Mouse (Mus musculus) right cerebral cortex, postnatal 14 days (tissue): ENCODE results near the gene Mdp1.

ENCODE experiments used
- DNase-seq: peaks from one replicate; pipeline ENCODE4 v3.0.0; 2022

Mdp1 gene

GRCm38 (mm10) chr14:55659960-55660573 is at the start of gene Mdp1:
Gene Mdp1 (minus strand): TSS chr14:55660508.
- peak; percentile 81 for DNase-seq

- DNase-seq: no peak
Measured at GRCm38 (mm10) chr14:55709509-55709908, 49.2 kb upstream of the Mdp1 start.

DNA sequence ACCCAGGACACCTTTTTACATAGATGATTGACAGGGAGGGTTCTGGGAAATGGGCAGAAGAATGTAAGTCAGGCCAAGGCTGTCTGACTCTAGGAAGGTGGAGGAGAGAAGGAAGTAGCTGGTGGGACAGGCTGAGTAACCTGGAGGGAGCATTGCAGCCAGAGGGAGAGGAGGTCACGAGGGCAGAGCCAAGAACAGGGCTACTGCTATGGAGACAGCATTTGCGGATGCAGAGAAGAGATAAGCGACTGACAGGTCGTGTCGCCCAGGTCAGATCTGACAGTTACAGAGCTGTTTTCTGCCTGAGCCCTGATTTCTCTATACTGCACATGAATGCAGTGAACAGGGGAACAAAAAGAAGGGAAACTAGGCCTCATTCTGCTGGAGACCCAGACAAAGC is 47.1 kb upstream of the Mdp1 start:
- no peak for DNase-seq

DNA sequence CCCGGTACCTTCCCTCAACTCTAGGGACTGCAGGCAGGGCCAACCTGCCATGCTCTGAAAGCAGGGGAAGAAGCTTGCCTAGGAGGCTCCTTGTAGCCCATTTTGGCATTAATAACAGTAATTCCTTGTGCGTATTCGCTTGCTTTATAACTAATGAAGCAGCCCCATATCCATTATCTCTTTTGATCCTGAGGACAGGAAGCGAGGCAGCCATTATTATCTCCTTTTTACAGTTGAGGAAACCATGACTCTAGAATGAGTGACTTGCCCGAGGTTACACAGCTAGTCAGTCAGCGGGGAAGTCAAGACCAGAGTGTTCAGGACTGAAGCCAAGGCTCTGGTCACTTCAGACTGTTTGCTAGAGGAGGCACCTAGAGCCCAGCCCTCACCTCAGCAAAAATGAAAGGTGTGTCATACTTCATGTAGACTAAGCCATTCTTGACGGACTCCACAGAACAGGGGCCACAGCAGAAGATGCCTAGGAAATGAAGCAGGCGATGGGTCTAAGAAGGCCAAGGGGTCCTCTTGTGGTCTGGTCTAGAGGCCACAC is 45.8 kb upstream of the Mdp1 start:
- no peak for DNase-seq

GRCm38 (mm10) chr14:55702761-55703160 is 42.5 kb upstream of the Mdp1 start:
- DNase-seq: no peak

DNA sequence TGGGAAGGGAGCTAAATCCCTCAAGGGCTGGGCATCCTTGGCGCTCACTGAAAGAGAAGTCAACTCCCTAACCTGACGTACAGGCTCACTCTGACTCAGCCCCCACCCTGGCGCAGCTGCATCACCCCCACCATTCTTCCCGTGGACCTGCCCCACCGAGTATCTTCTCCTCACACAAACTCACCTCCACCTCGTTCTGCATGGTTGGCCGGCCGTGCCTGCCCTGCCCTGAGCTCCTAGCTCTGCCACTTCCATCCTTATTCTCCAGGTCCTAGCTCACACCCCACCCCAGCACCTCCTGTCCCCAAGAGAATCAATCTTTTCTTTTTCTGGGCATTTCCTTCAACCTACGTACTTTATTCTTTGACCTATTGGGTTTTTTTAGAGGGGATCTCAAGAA is 40.8 kb upstream of the Mdp1 start:
- no peak for DNase-seq

DNA sequence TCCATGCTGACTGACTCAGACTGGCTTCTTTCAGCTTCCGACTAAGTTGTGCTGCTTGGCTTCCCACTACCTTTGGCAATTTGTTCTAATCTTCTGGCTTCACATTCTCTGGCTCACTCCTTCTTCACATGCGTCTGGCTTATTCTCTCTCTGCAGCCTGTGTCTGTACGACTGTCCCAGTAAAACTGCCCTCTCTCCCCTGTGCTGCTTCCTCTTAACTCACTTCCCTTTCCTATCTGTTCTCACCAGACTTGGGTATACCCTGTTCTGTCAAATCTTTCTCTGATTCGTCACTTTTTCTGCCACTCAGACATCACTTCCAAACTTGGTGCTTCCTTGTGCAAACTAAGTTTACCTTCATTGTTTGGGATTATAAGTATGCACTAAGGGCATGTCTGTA is 36.9 kb upstream of the Mdp1 start:
- DNase-seq: no peak

GRCm38 (mm10) chr14:55689433-55689832 is 29.1 kb upstream of the Mdp1 start:
- no peak for DNase-seq

- no peak for DNase-seq
Measured at GRCm38 (mm10) chr14:55682118-55682493, 21.8 kb upstream of the Mdp1 start.

DNA sequence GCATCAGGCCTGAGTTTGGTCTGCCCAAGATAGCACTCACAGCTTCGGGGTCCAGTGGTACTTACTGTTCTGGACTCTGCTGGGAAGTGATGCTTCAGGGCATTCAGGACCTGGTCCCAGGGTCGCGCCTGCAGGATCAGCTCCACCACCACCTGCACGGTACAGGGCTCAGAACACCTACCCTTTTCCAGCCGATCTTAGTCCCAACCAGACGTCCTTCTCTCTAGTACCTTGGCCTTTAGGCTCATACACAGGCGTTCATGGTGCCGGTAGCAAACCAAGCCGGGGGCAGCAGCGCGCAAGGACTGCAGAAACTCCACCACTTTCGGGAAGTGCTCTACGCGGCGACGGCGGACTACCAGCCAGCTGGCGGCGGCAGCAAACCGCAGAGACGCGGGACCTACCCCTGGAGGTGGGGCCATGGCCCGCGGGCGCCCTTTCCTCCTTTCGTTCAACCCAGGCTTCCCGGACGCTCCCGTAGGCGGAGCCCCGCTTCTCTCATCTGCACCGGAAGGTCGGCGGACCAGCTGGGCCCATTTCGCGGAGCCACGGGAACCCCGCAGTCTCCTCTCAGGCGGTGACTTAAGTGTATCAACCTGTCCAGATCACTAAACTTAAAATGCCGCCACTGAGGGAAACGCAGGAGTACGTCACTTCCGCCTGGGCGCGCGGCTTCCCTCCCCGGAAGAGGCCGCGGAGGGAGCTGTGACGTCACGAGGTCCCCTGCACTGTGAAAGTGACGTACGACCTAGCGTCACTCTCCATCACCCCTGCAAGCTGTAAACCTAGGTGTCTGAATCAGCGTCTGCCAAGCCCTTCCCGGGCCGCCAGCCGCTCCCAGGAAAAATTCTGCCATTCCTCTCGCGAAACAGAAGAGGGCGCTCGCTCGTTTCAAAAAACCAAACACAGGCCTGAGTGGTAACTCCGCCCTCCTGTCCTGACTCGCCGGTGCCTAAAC is 21.1 kb upstream of the Mdp1 start, which contains the start of gene Tinf2:
Gene Tinf2, minus strand, starts transcription at position 661 of the 958 bp plus-strand sequence.
- peak; percentile 95 for DNase-seq

GRCm38 (mm10) chr14:55677615-55678014 is 17.3 kb upstream of the Mdp1 start:
- DNase-seq: no peak

- no peak for DNase-seq
Measured at GRCm38 (mm10) chr14:55672741-55673060, 12.4 kb upstream of the Mdp1 start.

GRCm38 (mm10) chr14:55671833-55672740 is 11.8 kb upstream of the Mdp1 start, which contains the start of the genes Gmpr2 and Nedd8:
Gene Gmpr2 (plus strand): TSS chr14:55671941.
Gene Nedd8 (minus strand): TSS chr14:55672124.
- peak; percentile 84 for DNase-seq

DNA sequence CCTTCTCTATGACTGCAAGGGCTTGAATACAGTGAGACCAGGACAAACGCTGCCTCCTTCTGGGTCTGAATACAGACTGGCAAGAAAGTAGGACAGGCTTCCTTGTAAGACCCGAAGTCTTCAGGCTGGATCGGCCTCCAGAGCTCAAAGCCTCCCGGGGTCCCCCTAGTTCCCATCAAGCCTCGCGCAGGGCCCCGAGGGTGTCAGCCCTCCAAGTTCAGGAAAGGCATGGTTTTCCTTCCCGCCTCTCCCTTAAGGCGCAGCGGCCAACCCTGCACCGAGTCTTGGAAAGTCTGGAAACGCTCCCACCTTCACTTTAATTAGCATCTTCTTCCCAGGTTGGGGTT is 11.2 kb upstream of the Mdp1 start:
- DNase-seq: no peak

- DNase-seq: no peak
Measured at GRCm38 (mm10) chr14:55660636-55661035, 328 bp upstream of the Mdp1 start.

- no peak for DNase-seq
Measured at GRCm38 (mm10) chr14:55658011-55658410, 2.3 kb downstream of the Mdp1 start.

DNA sequence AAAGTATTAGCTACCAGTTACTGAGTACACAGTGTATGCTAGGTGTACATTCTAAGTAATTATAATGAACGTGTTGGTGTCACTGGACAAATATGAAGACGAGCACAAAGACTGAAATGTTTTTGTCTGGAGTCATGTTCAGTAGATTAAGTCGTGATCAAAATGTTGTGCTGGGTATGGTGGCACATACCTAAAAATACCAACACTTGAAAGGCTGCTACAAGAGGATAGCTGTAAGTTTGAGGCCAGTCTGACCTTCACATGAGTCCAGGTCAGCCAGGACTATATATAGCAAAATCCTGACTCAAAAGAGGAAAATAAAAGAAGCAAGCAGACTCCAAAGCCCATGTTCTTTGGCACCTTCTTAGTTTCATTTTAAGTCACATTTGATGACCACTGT is 3.4 kb downstream of the Mdp1 start:
- DNase-seq: no peak

DNA sequence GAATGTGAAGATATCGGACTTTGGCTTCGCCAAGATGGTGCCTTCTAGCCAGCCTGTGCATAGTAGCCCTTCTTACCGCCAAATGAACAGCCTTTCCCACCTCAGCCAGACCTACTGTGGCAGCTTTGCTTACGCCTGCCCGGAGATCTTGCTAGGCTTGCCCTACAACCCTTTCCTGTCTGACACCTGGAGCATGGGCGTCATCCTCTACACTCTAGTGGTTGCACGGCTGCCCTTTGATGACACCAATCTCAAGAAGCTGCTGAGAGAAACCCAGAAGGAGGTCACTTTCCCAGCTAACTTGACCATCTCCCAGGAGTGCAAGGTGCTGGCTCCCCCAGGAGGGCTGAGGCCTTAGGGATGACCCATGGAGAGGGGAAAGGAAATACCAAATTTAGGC is 8.8 kb downstream of the Mdp1 start:
- no peak for DNase-seq

DNA sequence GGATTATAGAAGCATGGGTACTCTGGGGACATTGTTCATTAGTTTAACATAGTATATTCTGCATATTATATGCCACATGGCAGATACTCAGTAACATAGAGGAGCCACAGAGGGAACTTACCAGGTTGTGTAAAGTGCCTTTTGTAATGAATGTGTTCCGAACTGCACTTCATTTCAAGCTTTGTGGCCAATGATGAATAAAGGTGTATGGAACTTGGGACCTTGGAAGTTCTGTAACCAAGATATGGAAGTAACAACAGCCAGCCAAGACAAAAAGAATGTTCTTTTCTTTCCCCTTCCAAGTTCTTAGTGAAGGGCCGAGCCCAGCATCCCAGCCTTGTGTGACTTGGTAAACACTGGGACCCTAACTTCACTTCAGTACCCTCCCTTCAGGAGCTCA is 10.4 kb downstream of the Mdp1 start, which contains the start of gene Tssk4:
Gene Tssk4, plus strand, starts transcription at position 301 of the 400 bp plus-strand sequence.
- DNase-seq: no peak

DNA sequence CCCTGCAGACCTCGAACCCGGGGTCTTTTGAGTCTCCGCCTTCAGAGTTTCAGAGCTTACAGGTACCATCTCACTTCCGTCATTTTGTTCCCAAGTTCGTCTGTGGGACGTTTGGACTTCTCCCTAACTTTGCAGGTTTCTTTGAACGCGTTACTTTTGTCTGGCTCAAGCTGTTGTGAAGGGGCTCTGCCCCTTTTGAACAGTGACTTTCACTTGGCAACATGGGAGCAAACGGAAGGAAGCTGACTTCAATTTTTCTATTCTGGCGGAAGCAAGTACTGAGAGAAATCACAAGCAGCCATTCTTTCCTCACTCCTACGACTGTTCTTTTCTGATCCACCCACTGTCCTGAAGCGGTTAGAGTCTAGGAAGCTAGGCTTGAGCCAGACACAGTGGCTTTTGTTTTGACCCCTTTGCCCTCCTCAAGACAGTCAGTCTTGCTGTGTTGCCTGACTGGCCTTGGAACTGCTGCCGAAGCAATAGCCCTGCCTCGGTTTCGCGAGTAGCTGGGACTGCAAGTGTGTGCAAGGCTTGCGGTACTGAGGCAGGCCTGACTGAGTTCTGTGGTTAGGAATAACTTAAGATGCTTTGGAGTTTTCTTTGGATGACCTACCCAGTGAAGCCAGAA is 15.9 kb downstream of the Mdp1 start:
- DNase-seq: no peak

DNA sequence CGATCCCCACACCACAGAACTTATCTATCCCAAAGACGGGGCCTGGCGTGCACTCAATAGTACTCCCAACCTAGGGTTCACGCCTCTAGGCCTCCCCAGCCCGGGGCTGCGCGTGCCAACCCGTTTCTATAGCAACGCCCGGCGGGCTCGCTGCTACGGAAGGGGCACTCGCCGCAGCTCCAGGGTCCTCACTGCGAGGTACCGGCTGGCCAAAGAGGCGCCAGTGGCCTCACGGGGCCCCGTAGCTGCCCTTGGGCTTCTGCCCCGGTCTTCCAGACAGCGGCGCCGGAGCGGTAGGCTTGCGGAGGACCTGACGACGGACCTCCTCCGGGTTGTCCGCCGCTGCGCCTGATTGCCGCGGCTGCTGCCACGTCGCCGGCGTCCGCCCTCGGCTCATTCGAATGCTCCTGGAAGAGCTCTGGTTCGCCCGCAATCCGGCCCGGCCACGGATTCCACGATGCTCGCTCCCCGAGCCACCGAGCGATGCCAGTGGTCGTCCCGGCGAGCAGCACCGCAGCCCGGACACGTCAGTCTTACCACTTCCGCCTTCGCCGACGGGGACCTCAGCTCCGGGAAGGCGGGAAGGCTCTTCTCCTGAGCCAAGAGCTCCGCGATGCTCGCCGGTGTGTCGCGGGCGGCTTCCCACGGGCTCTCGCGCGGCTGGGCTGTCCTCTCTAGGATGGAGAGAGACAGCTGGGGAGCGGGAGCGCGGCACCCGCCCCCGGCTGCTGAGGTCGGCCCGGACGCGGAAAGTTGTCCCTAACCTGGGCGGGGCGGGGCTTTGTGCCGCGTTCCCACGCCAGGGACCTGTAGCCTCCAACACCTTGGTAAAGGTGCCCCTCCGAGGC is 17.0 kb downstream of the Mdp1 start, which contains the start of gene Tm9sf1:
Gene Tm9sf1, minus strand, starts transcription at position 747 of the 848 bp plus-strand sequence.
- peak; percentile 78 for DNase-seq
